Mouse (Mus musculus) MEL (cell line): ENCODE data around the gene Ankrd22. TPM values are rescaled to one million over a fixed set of nuclear protein-coding genes. Genes with fewer than 3 reads are reported as not detected.

Experiments
- DNase-seq: peaks from one replicate; pipeline ENCODE4 v3.0.0; 2011; ENCODE audit warnings: low read depth, low spot score
- H3K27ac ChIP-seq: 2 replicates; pipeline ENCODE4 v1.5.1; 2012; ENCODE audit warnings: low read depth, mild to moderate bottlenecking, control low read depth, low read length, moderate library complexity; ENCODE audit not compliant: control insufficient read depth
- H3K27me3 ChIP-seq, 2 experiments: fragments of 150-350 bp in 1 of 2; sonication (generic) in 1 of 2; 2 replicates each; pipeline ENCODE4 v1.6.1; 2012; ENCODE audit warnings: low read length in 2 of 2, mild to moderate bottlenecking in 2 of 2, improper control_type of control experiment in 1 of 2, moderate library complexity in 1 of 2; ENCODE audit not compliant: insufficient read depth in 2 of 2, control insufficient read depth in 1 of 2
- H3K36me3 ChIP-seq, 2 experiments: 2 replicates each; pipeline ENCODE4 v1.6.1; 2012 to 2014; ENCODE audit warnings: low read length in 2 of 2, improper control_type of control experiment in 1 of 2, inconsistent platforms in 1 of 2, mild to moderate bottlenecking in 1 of 2; ENCODE audit not compliant: insufficient read depth in 2 of 2, control insufficient read depth in 1 of 2
- H3K4me1 ChIP-seq, 2 experiments: fragments of 150-350 bp in 1 of 2; sonication (generic) in 1 of 2; 2 replicates each; pipeline ENCODE4 v1.6.1; 2012; ENCODE audit warnings: low read length in 2 of 2, improper control_type of control experiment in 1 of 2, mild to moderate bottlenecking in 1 of 2; ENCODE audit not compliant: insufficient read depth in 2 of 2, control insufficient read depth in 1 of 2
- H3K4me3 ChIP-seq, 2 experiments: fragments of 150-350 bp in 1 of 2; sonication (generic) in 1 of 2; 2 replicates each; pipeline ENCODE4 v1.5.1; 2012; ENCODE audit warnings: low read depth in 2 of 2, low read length in 2 of 2, mild to moderate bottlenecking in 2 of 2, moderate library complexity in 2 of 2, control low read depth in 1 of 2, improper control_type of control experiment in 1 of 2; ENCODE audit not compliant: control insufficient read depth in 1 of 2, insufficient read depth in 1 of 2
- H3K79me2 ChIP-seq: 2 replicates; pipeline ENCODE4 v1.6.1; 2012; ENCODE audit warnings: mild to moderate bottlenecking, low read length, moderate library complexity; ENCODE audit not compliant: control insufficient read depth, poor library complexity, insufficient read depth
- H3K9ac ChIP-seq: 2 replicates; pipeline ENCODE4 v1.6.1; 2012; ENCODE audit warnings: low read depth, mild to moderate bottlenecking, control low read depth, low read length, moderate library complexity; ENCODE audit not compliant: control insufficient read depth, poor library complexity, severe bottlenecking
- H3K9me3 ChIP-seq: fragments of 150-350 bp; sonication (generic); replicated peaks from 2 replicates; pipeline ENCODE4 v1.6.1; 2012; ENCODE audit warnings: mild to moderate bottlenecking, low read length, improper control_type of control experiment, moderate library complexity; ENCODE audit not compliant: insufficient read depth
- BHLHE40 ChIP-seq: IDR thresholded peaks from 2 replicates; pipeline ENCODE4 v1.6.1; 2012; ENCODE audit warnings: low read depth, mild to moderate bottlenecking, inconsistent platforms, low read length, improper control_type of control experiment, borderline replicate concordance
- CHD2 ChIP-seq: IDR thresholded peaks from 2 replicates; pipeline ENCODE4 v1.6.1; 2011; ENCODE audit warnings: low read length, improper control_type of control experiment
- CTCF ChIP-seq, 3 experiments: IDR thresholded peaks in 2 of 3; conservative IDR thresholded peaks in 1 of 3; 2 replicates each; pipeline ENCODE4 v1.5.1; 2011 to 2012; ENCODE audit warnings: low read length in 3 of 3, low read depth in 2 of 3, mild to moderate bottlenecking in 2 of 3, improper control_type of control experiment in 1 of 3, inconsistent platforms in 1 of 3, mixed read lengths in 1 of 3, moderate library complexity in 1 of 3; ENCODE audit not compliant: control insufficient read depth in 1 of 3, insufficient read depth in 1 of 3, poor library complexity in 1 of 3, severe bottlenecking in 1 of 3
- E2F4 ChIP-seq: IDR thresholded peaks from 2 replicates; pipeline ENCODE4 v1.6.1; 2011; ENCODE audit warnings: low read depth, low read length, improper control_type of control experiment, borderline replicate concordance
- EP300 ChIP-seq, 2 experiments: IDR thresholded peaks; 2 replicates each; pipeline ENCODE4 v1.6.1; 2011; ENCODE audit warnings: improper control_type of control experiment in 2 of 2, low read length in 2 of 2, low read depth in 1 of 2, mild to moderate bottlenecking in 1 of 2
- GATA1 ChIP-seq: IDR thresholded peaks from 2 replicates; pipeline ENCODE4 v1.6.1; 2011; ENCODE audit warnings: low read depth, low read length, improper control_type of control experiment
- HCFC1 ChIP-seq: IDR thresholded peaks from 2 replicates; pipeline ENCODE4 v1.6.1; 2012; ENCODE audit warnings: low read depth, mild to moderate bottlenecking, inconsistent platforms, low read length, improper control_type of control experiment, moderate library complexity
- MAX ChIP-seq: IDR thresholded peaks from 2 replicates; pipeline ENCODE4 v1.6.1; 2011; ENCODE audit warnings: low read length, improper control_type of control experiment
- MAZ ChIP-seq: IDR thresholded peaks from 2 replicates; pipeline ENCODE4 v1.6.1; 2012; ENCODE audit warnings: low read depth, mild to moderate bottlenecking, inconsistent platforms, low read length, improper control_type of control experiment
- MEF2A ChIP-seq: IDR thresholded peaks from 2 replicates; pipeline ENCODE4 v1.6.1; 2014; ENCODE audit warnings: low read depth, mild to moderate bottlenecking, inconsistent platforms, low read length, improper control_type of control experiment; ENCODE audit not compliant: poor library complexity, insufficient replicate concordance, severe bottlenecking; ENCODE audit errors: extremely low read depth
- MYB ChIP-seq: IDR thresholded peaks from 2 replicates; pipeline ENCODE4 v1.6.1; 2011; ENCODE audit warnings: mild to moderate bottlenecking, low read depth, low read length, improper control_type of control experiment
- NELFE ChIP-seq: IDR thresholded peaks from 2 replicates; pipeline ENCODE4 v1.6.1; 2011; ENCODE audit warnings: low read depth, low read length, improper control_type of control experiment
- NRF1 ChIP-seq: IDR thresholded peaks from 2 replicates; pipeline ENCODE4 v1.6.1; 2014; ENCODE audit warnings: low read depth, mild to moderate bottlenecking, inconsistent platforms, low read length, improper control_type of control experiment, moderate library complexity; ENCODE audit not compliant: poor library complexity, insufficient read depth, severe bottlenecking
- POLR2AphosphoS2 ChIP-seq: IDR thresholded peaks from 2 replicates; pipeline ENCODE4 v1.6.1; 2011; ENCODE audit warnings: low read length, improper control_type of control experiment
- SIN3A ChIP-seq: IDR thresholded peaks from 2 replicates; pipeline ENCODE4 v1.6.1; 2012; ENCODE audit warnings: low read length, improper control_type of control experiment, inconsistent platforms
- TCF12 ChIP-seq: IDR thresholded peaks from 2 replicates; pipeline ENCODE4 v1.6.1; 2014; ENCODE audit warnings: low read depth, mild to moderate bottlenecking, inconsistent platforms, low read length, improper control_type of control experiment, moderate library complexity
- USF1 ChIP-seq: IDR thresholded peaks from 2 replicates; pipeline ENCODE4 v1.6.1; 2014; ENCODE audit warnings: low read depth, mild to moderate bottlenecking, inconsistent platforms, low read length, improper control_type of control experiment, moderate library complexity
- ZC3H11A ChIP-seq: IDR thresholded peaks from 2 replicates; pipeline ENCODE4 v1.6.1; 2012; ENCODE audit warnings: low read depth, mild to moderate bottlenecking, inconsistent platforms, low read length, improper control_type of control experiment
- ZMIZ1 ChIP-seq: IDR thresholded peaks from 2 replicates; pipeline ENCODE4 v1.6.1; 2012; ENCODE audit warnings: low read depth, mild to moderate bottlenecking, inconsistent platforms, low read length, improper control_type of control experiment, moderate library complexity
- polyA plus RNA-seq, 2 experiments: library from polyadenylated mRNA; stranded (reverse) in 1 of 2; unstranded in 1 of 2; fragments of >175 nt in 1 of 2; fragments of >200 nt in 1 of 2; gene quantifications; 2 replicates each; pipeline versions ENCODE4 v1.2.1 to v1.2.4; 2012; ENCODE audit warnings: low replicate concordance in 2 of 2, low read depth in 1 of 2; ENCODE audit not compliant: insufficient read length in 2 of 2, insufficient read depth in 1 of 2, missing spikeins in 1 of 2
- total RNA-seq: library from RNA; depleted of rRNA; stranded (reverse); fragments of 300-350 nt; gene quantifications from 2 replicates; pipeline ENCODE4 v1.2.3, GENCODE M21; 2012

Ankrd22 gene
- total and polyA plus RNA-seq, 3 experiments, result not detected

GRCm38 (mm10) chr19:34194132-34194745 is 28.4 kb upstream of the Ankrd22 start:
- Histone ChIP-seq H3K27ac (no peak overlapping the region), H3K36me3 (no peaks in the 10 kb centered on the region), H3K9ac (no peak overlapping the region), H3K79me2 (no peaks in the 10 kb centered on the region), H3K4me1 (no peaks in the 10 kb centered on the region), H3K4me3 (no peak overlapping the region), H3K9me3 (no peaks in the 10 kb centered on the region), H3K27me3 (no peaks in the 10 kb centered on the region)
- no peak for DNase-seq
- TF ChIP-seq MYB, result no peak
- TF ChIP-seq TCF12, result no peak
- no peak for TF ChIP-seq ZC3H11A
- no peak for TF ChIP-seq EP300 (IDR thresholded peaks at IDR 0.05; ENCODE audit: low read depth in 1 of 2, low read length in 2 of 2)
- no peak for TF ChIP-seq ZMIZ1
- TF ChIP-seq MAX, result no peak
- TF ChIP-seq POLR2AphosphoS2, result no peak
- no peak for TF ChIP-seq USF1
- no peak for TF ChIP-seq BHLHE40
- no peak for TF ChIP-seq E2F4
- no peak for TF ChIP-seq SIN3A
- no peak for TF ChIP-seq HCFC1
- no peak for TF ChIP-seq CTCF (IDR thresholded peaks at IDR 0.05 in 2 of 3, conservative IDR thresholded peaks at IDR 0.05 in 1 of 3; ENCODE audit: control insufficient read depth in 1 of 3, insufficient read depth in 1 of 3, low read depth in 2 of 3, low read length in 3 of 3, poor library complexity in 1 of 3, severe bottlenecking in 1 of 3)
- TF ChIP-seq MAZ, result no peak
- no peak for TF ChIP-seq NRF1
- TF ChIP-seq NELFE, result no peak

GRCm38 (mm10) chr19:34193683-34194082 is 27.8 kb upstream of the Ankrd22 start:
- Histone ChIP-seq H3K4me1 (no peaks in the 10 kb centered on the region), H3K27me3 (no peaks in the 10 kb centered on the region), H3K4me3 (no peak overlapping the region), H3K9me3 (no peaks in the 10 kb centered on the region)
- TF ChIP-seq GATA1 (no peak), MEF2A (no peak), CHD2 (no peak)
- TF ChIP-seq, all 39 proteins: peak for 0
- DNase-seq, result no peak
- Histone ChIP-seq H3K79me2 (no peaks in the 10 kb centered on the region), H3K36me3 (no peaks in the 10 kb centered on the region), H3K9ac (no peak overlapping the region), H3K27ac (no peak overlapping the region)
